Mouse (Mus musculus): ENCODE measurements around the gene Pex12. TPM values are rescaled to one million over a fixed set of nuclear protein-coding genes. Genes with fewer than 3 reads are reported as not detected.

The Pex12 gene
- polyA plus RNA-seq, 2 experiments, result 3.1 to 4.2 TPM

DNA sequence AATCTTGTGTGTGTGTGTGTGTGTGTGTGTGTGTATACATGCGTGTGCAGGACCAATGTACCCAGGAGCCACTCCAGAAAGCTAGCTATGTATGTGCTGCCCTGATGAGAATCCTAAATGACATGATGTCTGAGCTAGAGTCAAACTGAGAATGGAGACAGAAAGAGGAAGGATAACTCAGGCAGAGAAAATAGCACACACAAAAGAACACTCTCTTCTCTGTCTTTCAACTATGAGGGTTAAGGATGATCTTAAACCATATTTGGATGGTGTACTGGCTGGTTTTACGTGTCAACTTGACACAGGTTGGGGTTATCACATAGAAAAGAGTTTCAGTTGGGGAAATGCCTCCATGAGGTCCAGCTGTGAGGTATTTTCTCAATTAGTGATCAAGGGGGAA, 12.8 kb downstream of the Pex12 start:
- H3K9me3 ChIP-seq (ENCODE audit: control insufficient read depth, low read length), result no peaks in the 10 kb centered on the region
- DNase-seq (ENCODE audit: low read depth in 3 of 3, low spot score in 3 of 3) (no peak), ATAC-seq (ENCODE audit: insufficient read depth) (no peak)
- H3K36me3 ChIP-seq (replicated peaks; ENCODE audit: control insufficient read depth, insufficient read depth, low read depth), result peaks cover 7% of the 10 kb centered on the region
- H3K4me2 ChIP-seq (ENCODE audit: low read depth), result no peak overlapping the region
- H3K27me3 ChIP-seq (ENCODE audit: control insufficient read depth, insufficient read depth, low read length), result no peaks in the 10 kb centered on the region
- no peak overlapping the region; the same call in 1 of the 2 replicates for H3K9ac ChIP-seq (replicated peaks)
- 73% methylated on average over 2 of the region's 2 CpGs for WGBS (ENCODE audit: insufficient replicate concordance)
- no peak overlapping the region for H3K4me3 ChIP-seq (ENCODE audit: insufficient read depth in 1 of 2, low read depth in 2 of 2, low read length in 2 of 2)
- H3K4me1 ChIP-seq (replicated peaks; ENCODE audit: control insufficient read depth in 2 of 2, insufficient read depth in 2 of 2, low read length in 1 of 2), result peaks cover 43 to 45% of the 10 kb centered on the region in 2 experiments
- no peak overlapping the region for H3K27ac ChIP-seq
- TF ChIP-seq EP300 (IDR thresholded peaks at IDR 0.05; ENCODE audit: low read depth) (no peak), CTCF (IDR thresholded peaks at IDR 0.05; ENCODE audit: low read depth) (no peak)

DNA sequence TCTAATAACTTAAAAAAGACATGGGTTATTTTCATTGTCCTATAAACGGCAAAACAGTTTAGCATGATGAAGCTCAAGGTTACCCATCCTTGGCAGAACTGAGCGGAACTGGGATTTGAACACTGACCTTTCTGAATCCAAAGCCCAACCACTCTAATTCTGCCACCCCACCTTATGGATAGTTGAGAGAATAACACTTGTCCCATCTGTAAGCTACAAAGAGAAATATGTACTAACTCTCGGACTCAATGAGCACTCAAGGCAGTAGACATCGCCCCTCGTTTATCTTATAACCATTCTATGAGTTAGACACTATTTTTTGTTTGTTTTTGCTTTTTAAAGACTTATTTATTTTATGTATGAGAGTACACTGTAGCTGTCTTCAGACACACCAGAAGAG, 13.3 kb downstream of the Pex12 start:
- H3K4me2 ChIP-seq (ENCODE audit: low read depth), result no peak overlapping the region
- TF ChIP-seq EP300 (IDR thresholded peaks at IDR 0.05; ENCODE audit: low read depth) (no peak), CTCF (IDR thresholded peaks at IDR 0.05; ENCODE audit: low read depth) (0 out of 2 replicates have a peak, but pooled peaks have one; percentile 10)
- H3K27ac ChIP-seq, result no peak overlapping the region
- H3K9ac ChIP-seq (replicated peaks), result no peak overlapping the region
- H3K4me1 ChIP-seq (replicated peaks; ENCODE audit: control insufficient read depth in 2 of 2, insufficient read depth in 2 of 2, low read length in 1 of 2), result peaks cover 43 to 47% of the 10 kb centered on the region in 2 experiments
- H3K9me3 ChIP-seq (ENCODE audit: control insufficient read depth, low read length), result no peaks in the 10 kb centered on the region
- no peak overlapping the region for H3K4me3 ChIP-seq (ENCODE audit: insufficient read depth in 1 of 2, low read depth in 2 of 2, low read length in 2 of 2)
- H3K36me3 ChIP-seq (replicated peaks; ENCODE audit: control insufficient read depth, insufficient read depth, low read depth), result peaks cover 7% of the 10 kb centered on the region
- H3K27me3 ChIP-seq (ENCODE audit: control insufficient read depth, insufficient read depth, low read length), result no peaks in the 10 kb centered on the region
- DNase-seq (ENCODE audit: low read depth in 3 of 3, low spot score in 3 of 3) (no peak), ATAC-seq (ENCODE audit: insufficient read depth) (no peak)
- 86% methylated on average over 5 of the region's 5 CpGs for WGBS (ENCODE audit: insufficient replicate concordance)

DNA sequence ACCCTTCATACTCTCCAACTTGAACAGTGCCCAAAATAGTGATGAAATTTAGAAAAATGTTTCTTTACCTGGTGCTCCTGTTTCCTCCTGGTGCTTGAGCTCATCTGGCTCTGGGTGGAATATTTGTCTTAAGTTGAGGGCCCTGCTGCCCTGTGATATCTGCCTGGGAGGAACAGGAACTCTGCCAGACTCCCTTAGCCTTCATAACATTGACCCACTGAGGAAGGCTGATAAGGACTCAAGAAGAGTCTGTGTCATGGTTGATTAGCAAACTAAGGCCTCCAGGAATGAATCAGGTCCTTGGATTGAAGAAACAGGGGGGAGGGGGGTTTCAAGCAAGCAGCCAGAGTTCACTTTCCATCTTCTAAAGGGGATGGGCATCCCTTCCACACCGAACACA, 15.8 kb downstream of the Pex12 start, which contains the start of gene Slfn14:
Gene Slfn14 (minus strand): TSS at position 161 of the 400 bp plus-strand sequence.
- peak within 1 kb of the TSS; percentile 69 for H3K4me2 ChIP-seq (ENCODE audit: low read depth)
- WGBS (ENCODE audit: insufficient replicate concordance), result 17% methylated on average over 1 of the region's 1 CpGs

DNA sequence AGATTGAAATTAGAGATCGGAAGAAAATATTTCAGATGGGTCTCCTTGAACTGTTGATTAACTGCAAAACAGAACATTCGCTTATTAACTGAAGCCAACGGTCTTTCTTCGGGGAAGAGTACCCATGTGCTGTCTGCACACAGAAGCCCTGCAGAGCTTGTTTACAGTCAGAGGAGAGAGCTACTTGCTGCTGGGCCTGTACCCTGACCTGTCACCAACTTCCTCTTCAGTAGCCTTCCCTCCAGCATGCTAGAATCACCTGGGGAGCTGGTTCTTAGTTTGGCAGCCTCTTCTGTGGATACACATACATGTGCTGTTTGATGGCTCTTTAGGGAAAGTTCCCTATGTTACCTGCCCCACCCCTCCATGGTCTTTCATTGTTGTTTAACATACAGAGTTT, 16.8 kb downstream of the Pex12 start:
- Histone ChIP-seq H3K27ac (peak overlapping the region; percentile 95), H3K9me3 (ENCODE audit: control insufficient read depth, low read length) (no peaks in the 10 kb centered on the region), H3K9ac (replicated peaks) (peak overlapping the region; percentile 83), H3K36me3 (replicated peaks; ENCODE audit: control insufficient read depth, insufficient read depth, low read depth) (peaks cover 34% of the 10 kb centered on the region), H3K4me1 (replicated peaks; ENCODE audit: control insufficient read depth in 2 of 2, insufficient read depth in 2 of 2, low read length in 1 of 2) (peaks cover 32 to 42% of the 10 kb centered on the region in 2 experiments), H3K4me3 (ENCODE audit: insufficient read depth in 1 of 2, low read depth in 2 of 2, low read length in 2 of 2) (peak overlapping the region; percentile 66 to 89), H3K4me2 (ENCODE audit: low read depth) (peak overlapping the region; percentile 69), H3K27me3 (ENCODE audit: control insufficient read depth, insufficient read depth, low read length) (peaks cover 4% of the 10 kb centered on the region; the same call in 1 of the 2 replicates)
- TF ChIP-seq EP300 (IDR thresholded peaks at IDR 0.05; ENCODE audit: low read depth) (no peak), CTCF (IDR thresholded peaks at IDR 0.05; ENCODE audit: low read depth) (no peak)
- 64% methylated on average over 4 of the region's 4 CpGs for WGBS (ENCODE audit: insufficient replicate concordance)
- ATAC-seq (ENCODE audit: insufficient read depth), result no peak
- no peak for DNase-seq (ENCODE audit: low read depth in 3 of 3, low spot score in 3 of 3)

More for the DNA sequence above, 15.8 kb downstream of the Pex12 start, which contains the start of gene Slfn14:
- TF ChIP-seq EP300 (IDR thresholded peaks at IDR 0.05; ENCODE audit: low read depth) (peak; percentile 99), CTCF (IDR thresholded peaks at IDR 0.05; ENCODE audit: low read depth) (no peak)
- peak; percentile 87 for ATAC-seq (ENCODE audit: insufficient read depth)
- peak within 1 kb of the TSS; percentile 83 for H3K9ac ChIP-seq (replicated peaks)
- peak; percentile 91 to 94 (median 91) for DNase-seq (ENCODE audit: low read depth in 3 of 3, low spot score in 3 of 3)
- peaks cover 30% of the 10 kb centered on the region for H3K36me3 ChIP-seq (replicated peaks; ENCODE audit: control insufficient read depth, insufficient read depth, low read depth)
- H3K27me3 ChIP-seq (ENCODE audit: control insufficient read depth, insufficient read depth, low read length), result peaks cover 4% of the 10 kb centered on the region; the same call in 1 of the 2 replicates
- peak within 1 kb of the TSS; percentile 95 for H3K27ac ChIP-seq
- H3K9me3 ChIP-seq (ENCODE audit: control insufficient read depth, low read length), result no peaks in the 10 kb centered on the region
- H3K4me3 ChIP-seq (ENCODE audit: insufficient read depth in 1 of 2, low read depth in 2 of 2, low read length in 2 of 2), result peak within 1 kb of the TSS; percentile 66 to 89
- peaks cover 36 to 47% of the 10 kb centered on the region in 2 experiments for H3K4me1 ChIP-seq (replicated peaks; ENCODE audit: control insufficient read depth in 2 of 2, insufficient read depth in 2 of 2, low read length in 1 of 2)

DNA sequence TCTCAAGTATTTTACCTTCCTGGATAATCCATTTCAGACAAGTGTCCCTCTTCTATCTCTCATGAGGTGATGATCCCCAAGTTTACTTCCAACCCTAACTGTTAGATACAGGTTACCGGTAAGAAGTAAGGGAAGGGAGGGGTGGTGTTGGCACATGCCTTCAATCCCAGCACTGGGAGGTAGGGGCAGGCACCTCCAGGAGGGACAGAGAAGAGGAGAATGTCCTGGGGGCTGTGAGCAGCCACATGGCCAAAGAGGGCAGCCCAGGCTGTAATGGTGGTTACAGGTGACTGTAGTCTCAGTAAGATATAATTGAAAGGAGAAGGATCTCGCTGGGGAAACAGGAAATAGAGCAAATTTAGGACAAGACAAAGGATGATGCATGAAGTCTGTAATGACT, 20.3 kb downstream of the Pex12 start:
- no peak overlapping the region for H3K9ac ChIP-seq (replicated peaks)
- peaks cover 22% of the 10 kb centered on the region in 2 experiments for H3K4me1 ChIP-seq (replicated peaks; ENCODE audit: control insufficient read depth in 2 of 2, insufficient read depth in 2 of 2, low read length in 1 of 2)
- no peaks in the 10 kb centered on the region for H3K9me3 ChIP-seq (ENCODE audit: control insufficient read depth, low read length)
- peaks cover 4% of the 10 kb centered on the region for H3K27me3 ChIP-seq (ENCODE audit: control insufficient read depth, insufficient read depth, low read length)
- no peak for ATAC-seq (ENCODE audit: insufficient read depth)
- 39% methylated on average over 2 of the region's 2 CpGs for WGBS (ENCODE audit: insufficient replicate concordance)
- no peak for TF ChIP-seq EP300 (IDR thresholded peaks at IDR 0.05; ENCODE audit: low read depth)
- no peak for TF ChIP-seq CTCF (IDR thresholded peaks at IDR 0.05; ENCODE audit: low read depth)
- peak overlapping the region; percentile 2 to 15; a peak in 2 of 4 replicates for H3K4me3 ChIP-seq (ENCODE audit: insufficient read depth in 1 of 2, low read depth in 2 of 2, low read length in 2 of 2)
- DNase-seq (ENCODE audit: low read depth in 3 of 3, low spot score in 3 of 3), result no peak
- H3K4me2 ChIP-seq (ENCODE audit: low read depth), result peak overlapping the region; percentile 69
- H3K36me3 ChIP-seq (replicated peaks; ENCODE audit: control insufficient read depth, insufficient read depth, low read depth), result peaks cover 49% of the 10 kb centered on the region
- no peak overlapping the region for H3K27ac ChIP-seq
